Mouse (Mus musculus) thymus, postnatal 14 days (tissue): Measurements from ENCODE around the gene Antxrl.

Experiments
- DNase-seq: peaks from one replicate; pipeline ENCODE4 v3.0.0; 2021

The Antxrl gene

DNA sequence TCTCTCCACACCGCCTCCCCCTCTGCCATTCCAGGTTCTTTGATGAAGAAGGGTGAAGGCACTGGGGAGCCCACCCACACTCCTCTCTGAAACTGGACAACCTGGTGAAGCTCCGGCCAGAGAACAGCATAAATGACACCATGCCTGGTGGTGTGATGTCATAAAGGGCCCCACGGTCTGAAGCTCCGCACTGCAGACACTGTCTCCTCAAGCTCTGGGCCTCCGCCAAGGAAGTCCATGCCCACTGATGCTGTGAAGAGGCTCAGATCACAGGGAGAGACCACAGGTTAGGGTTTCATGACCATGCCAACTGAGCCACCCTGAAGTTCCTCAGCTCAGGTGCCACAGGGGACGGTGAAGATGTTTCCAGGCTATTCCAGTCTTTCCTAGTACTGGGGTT is at the start of gene Antxrl:
Gene Antxrl, plus strand, starts transcription at position 192 of the 400 bp plus-strand sequence.
- no peak for DNase-seq

DNA sequence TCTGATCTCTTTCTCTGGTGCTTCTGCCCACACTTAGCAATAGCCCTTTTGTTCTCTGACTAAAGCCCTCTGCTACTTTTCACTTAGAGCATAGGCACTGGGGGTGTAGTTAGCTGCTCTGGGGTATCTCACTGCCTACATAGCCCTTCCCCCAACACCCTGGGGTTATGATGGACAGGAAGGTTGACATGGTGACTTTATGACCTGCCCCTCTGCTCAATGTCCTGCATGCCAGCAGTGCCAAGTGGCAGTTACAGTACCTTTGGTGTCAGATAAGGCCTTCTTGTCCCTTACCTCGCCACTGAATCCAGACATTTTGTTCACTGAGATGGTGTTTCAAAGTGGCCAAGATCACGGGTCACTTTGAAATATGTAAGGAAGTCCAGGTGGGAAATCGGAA is 37.4 kb upstream of the Antxrl start, which contains the start of gene Gm30083:
Gene Gm30083, minus strand, starts transcription at position 120 of the 400 bp plus-strand sequence.
- DNase-seq, result no peak

DNA sequence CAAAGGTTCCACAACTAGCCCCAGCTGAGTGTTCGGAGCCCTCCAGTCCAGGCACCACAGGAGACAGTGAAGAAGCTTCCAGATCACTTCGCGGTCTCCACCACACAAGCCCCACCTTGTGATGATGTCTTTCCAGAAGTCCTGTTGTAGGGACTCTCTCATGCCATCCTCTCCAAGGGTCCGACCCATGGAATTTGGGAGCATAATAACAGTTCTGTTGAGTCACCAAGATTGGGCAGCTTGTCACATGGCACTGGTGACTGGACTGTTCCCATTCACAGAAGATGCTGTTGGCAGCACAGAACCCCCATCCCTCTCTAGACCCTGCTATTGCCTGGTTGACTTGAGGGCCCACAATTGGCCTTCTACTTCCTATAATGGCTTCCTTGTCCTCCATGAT is 36.1 kb upstream of the Antxrl start, which contains the start of gene Gm5460:
Gene Gm5460, plus strand, starts transcription at position 378 of the 400 bp plus-strand sequence.
- DNase-seq, result no peak

DNA sequence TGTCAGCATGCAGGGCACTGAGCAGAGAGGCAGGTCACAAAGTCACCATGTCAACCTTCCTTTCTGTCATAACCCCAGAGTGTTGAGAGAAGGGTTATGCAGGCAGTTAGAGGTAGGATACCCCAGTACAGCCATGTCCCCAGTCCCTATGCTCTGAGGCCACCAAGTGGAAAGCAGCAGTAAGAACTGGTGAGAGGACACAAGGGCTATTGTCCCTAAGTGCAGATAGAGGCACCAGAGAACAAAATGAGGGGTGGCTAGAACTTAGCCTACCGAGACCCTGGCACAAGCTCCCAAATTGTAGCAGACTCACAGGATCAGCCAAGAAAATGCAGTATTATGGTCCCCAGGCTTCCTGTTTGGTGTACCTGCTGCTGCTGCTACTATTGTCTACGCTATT is 35.6 kb upstream of the Antxrl start:
- DNase-seq, result no peak

DNA sequence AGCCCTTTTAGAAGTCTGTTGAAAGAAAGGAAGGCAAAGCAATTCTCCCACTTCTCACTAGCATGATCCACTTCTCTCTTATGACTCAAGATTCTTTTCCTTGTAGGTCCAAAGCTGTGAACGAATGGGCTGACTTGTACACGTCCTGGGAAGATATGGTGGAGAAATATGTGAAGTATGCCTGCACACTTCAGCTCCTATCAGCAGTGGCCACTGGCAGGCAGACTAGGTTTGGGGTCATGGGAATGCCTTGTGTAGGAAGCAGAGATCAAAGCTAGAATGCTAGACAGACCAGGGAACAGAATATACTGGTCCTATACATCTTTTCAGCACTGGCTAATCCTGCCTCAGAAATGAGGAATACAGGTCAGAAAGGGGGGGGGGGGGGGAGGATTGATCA is 25.8 kb upstream of the Antxrl start:
- no peak for DNase-seq

DNA sequence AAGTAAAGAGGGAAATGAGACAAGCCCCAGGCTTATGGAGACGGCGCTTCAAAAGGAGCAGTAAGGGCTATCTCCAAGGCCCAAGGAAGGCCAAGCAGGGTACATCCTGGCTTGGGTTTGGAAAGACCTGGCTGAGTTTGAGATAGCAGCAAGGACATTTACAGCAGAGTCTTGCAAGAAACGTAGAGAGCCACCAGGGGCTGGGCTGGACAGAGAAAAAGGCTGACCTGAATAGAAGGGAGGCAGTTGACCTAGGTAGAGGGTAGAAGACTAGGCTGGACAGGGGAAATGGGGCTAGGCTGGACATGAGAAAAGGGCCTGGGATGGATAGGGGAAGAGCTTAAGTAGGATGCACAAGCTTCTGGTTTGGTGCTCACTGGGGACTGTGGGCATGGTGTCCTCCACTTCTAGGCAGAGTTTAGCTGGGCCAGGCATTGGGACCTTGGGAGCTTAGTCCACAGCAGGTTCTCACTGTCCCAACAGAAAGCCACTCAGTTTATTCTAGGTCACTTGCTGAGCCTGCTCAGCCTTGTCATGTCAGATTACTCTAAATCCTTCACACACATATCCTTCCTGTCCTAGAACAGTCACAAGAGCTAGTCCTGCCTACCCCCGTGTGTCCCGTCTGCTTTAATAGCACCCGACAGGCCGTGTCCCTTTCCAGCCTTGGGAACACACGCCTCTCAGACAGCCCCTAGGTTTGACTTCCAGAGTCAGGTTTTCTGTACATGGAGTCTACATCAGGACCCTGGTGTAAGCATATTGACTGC is 18.5 kb upstream of the Antxrl start:
- DNase-seq, result no peak

DNA sequence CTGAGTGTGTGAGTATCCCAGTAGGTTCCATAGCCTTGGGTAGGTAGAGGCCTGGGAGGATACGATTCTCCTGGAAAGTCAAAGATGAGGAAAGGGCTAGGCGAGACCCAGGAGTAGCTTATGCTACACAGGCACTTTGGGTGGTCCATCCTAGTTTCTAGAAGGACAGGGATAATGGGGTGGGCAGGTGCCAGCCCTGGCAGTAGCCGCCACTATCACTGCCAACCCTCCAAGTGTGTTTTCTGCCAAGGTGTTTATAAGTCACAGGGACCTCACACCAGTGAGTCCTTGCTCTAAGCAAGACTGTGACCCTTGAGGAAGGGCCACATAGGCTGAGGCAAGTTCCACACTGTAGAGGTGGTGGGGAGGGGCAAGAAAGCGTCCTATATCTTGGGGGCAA is 11.3 kb upstream of the Antxrl start:
- no peak for DNase-seq

DNA sequence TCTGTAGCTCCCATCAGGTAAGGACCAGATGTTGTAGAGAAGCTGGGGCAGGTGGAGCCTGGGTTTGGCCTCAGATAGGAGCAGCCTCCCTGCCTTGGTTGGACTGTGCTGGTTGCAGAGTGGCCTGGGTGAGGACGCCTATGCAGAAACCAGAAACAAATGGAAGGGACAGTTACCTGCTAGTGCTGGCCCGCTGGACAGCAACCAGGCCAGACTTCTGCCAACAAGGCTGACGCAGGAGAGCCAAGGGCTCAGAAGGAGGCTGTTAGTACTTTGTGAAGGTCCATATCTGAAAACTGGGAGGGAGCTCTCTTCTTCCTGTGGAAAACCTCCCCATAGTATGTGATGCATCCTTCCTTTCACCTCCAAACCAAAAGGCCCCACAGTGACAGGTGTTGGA is 9.2 kb upstream of the Antxrl start:
- DNase-seq, result no peak

DNA sequence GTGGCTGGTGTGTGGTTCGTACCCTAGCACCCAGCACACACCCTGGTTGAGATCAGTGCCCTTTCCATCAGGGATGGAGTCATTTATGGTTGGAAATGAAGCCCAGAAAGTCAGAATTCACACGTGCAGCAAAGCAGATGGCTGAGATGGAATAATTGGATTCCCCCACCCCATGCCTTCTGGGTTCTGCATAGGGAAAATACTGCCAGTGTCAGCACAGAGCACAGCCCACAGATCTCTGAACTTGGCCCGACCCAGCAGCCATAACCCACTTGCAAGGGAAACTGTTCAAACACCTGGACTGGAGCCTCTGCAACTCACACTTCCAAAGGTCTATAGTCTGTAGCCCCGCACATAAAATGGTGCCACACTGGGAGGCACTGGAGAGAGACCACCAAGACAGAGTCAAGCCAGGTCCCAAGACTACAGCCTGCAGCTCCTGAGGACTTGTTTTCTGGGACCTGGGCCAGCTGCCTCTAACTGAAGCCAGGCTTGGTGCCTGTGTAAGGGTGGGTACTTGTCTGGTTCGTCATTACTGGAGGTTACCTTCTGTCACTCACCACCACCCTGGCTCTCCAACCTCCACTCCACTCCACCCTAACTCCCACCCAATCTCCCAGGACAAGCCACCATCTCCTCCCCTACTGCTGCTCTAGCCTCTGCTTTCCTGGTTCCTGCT is 2.3 kb upstream of the Antxrl start:
- no peak for DNase-seq

DNA sequence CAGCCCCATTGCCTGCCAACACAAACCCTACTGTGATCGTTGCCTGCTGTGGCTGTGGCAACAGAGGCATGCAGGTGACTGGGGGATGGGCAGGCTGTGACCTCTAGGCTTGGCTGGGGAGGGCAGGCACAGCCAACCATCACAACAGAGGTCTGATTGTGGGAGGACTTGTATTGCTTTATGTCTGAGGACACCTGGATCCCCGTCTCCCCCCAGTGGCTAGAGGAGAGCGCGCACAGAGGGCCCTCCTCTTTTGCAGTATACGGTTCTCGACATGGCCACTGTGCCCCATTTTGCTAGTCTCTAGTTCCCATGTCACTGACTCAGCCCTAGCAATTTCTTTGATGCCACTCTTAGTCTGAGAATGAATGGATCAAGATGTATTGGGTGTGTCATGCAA is 19.2 kb downstream of the Antxrl start:
- DNase-seq, result no peak

DNA sequence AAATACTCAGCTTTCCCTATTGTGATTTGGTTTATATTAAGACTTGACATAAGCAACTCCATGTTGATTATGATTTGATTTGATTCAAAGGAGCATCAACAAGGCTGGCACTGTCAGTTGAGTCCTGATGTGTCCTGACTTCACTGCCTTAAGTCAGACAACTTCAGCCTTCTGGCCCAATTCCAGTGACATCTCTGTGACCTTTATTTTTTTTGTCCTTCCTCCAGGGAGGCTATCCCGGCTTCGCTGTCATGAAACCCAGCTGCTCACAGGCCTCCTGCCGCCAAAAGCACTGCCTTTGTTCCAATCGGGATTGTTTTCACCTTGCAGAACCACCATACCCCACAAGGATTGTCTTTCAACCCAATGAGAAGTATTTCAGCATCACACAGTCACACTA is 22.8 kb downstream of the Antxrl start:
- no peak for DNase-seq

DNA sequence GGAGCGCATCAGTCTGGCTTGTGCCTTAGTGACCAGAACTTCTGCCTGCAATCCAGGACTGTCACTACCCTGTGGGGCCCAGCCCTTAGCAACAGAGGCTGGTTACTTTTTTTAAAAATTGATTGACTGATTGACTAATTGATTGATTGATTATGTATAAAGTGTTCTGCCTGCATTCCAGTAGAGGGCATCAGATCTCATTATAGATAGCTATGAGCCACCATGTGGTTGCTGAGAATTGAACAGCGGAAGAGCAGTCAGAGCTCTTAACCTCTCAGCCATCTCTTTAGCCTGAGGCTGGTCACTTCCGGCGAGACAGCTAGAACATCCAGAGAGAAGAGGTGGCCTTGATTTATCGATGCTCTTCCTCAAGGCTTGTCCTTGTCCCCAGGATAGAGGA is 24.7 kb downstream of the Antxrl start:
- DNase-seq, result no peak

DNA sequence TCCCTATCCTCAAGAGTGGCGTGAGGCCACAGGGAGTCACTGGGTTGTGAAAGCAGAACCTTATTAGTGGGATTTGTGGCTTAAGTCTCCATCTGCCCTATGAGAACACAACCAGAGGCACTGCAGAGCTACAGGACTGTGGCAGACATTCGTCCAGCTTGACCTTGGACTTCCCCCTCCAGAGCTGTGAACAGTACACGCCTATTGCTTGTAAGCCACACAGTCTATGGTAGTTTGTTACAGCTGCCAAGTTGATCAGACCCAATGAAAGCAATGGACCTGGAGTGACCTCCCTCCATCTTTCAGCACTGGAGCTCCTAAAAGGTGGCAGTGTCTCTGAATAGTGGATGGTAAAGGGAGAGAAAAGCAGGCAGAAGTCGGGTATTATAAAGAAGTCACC is 25.8 kb downstream of the Antxrl start:
- DNase-seq, result no peak

DNA sequence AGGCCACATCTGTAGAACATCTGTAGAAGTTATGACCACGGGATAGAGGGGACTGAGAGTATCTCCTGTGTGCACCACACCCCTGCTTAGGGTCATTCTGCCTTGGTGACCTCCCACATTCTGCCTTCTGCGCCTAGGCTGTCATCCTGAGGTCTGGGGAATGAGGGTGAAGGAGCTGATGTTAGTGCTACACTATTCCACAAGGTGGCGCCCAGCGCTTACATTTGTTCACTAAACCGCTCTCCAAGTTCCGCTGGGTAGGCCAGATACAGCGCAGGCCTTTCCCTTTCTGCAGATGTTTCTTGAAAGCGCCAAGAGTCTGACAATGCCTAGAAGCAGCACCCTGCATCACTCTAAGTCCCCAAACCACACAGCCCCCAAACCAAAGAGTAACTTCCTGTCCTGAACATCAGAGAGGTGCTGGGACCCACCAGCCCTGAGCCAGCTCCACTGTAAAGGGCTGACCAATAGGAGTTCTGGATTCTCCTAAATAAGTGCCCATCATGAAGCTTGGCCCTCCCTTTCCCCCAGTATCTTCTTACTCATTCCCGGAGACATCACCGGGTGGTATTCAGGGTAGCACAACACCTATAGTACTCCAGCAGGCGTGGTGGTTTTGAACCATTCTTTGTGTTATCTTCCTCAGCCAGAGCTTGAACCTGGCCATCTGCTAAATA is 28.0 kb downstream of the Antxrl start:
- peak; percentile 32 for DNase-seq

DNA sequence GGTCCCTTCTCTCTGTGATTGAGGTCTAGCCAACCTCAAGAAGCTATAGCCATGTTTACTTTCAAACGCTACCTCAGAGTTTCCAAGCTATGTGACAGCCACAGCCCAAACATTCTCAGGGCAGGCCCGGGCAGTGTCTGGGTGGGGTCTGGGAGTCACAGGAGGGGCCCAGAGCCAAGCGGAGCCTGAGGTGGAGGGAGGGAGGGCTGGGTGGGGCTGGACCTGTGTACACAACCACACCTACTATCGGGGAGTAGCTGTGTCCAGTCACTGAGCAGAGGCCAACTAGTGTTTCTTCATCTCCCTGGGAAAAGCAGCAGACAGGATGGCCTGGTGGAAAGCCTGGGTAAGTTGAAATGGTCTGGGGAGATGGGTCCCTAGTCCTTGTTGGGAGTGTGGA is 33.2 kb downstream of the Antxrl start, which contains the start of gene Anxa8:
Gene Anxa8, plus strand, starts transcription at position 251 of the 400 bp plus-strand sequence.
- DNase-seq, result no peak

DNA sequence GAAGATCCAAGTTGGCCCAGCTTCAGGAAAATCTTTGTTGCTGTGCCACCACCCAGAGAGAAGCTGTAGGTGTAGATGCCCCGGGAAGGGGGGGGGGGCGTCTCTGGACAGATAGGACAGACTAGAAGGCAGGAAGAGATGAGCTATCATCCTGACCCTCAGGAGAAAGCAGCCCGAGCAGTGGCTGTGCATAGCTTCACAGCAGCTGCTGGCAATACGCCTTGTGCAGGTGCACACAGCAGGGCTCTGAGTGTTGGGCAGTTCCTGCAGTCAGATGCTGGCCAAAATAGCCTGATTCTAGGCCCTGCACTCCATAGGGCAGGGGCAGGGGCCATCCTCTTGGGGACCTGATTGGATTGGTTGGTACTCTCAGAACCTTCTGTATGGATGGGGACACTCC is 34.3 kb downstream of the Antxrl start:
- DNase-seq, result no peak

DNA sequence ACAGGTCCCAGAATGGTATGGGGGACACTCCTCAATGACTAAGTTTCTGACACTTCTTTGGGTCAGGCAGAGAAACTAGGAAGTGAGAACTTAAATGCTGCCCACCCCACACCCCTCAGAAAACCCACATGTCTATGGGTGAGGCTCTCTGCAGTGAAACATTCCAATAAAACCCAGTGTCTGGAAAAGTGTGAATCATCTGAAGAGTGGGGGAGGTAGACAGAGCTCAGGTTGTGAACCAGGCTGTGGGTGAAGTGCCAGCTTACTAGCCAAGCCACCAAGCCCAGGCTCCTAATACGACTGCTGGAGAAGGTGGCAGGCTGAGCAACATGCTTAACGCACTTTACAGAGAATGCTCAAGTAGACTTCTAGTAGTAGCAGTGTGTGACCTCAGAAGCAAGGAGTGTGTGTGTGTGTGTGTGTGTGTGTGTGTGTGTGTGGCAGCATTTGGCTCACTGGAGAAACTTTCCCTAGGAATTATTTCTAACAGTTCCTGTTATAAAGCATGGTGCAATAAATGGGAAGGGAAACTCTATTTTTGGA is 35.4 kb downstream of the Antxrl start:
- no peak for DNase-seq

DNA sequence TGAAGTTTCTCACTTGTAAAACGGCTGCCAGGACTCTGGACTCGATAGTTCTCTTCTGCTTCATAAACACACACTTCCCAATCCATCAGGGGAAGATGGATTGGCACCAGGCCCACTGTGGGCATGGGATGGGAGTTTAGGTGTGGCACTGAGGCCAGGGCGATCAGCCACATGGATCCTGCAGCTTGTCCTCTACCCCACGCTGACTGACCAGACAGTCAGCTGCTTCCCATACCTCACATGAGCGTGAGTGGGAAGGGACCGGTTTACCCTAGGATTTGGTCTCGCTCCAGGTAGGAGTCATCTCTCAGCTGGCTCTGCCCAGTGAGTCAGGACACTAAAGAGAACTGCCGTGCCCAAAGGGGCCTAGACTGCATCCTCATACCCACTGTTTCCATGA is 37.3 kb downstream of the Antxrl start:
- DNase-seq, result no peak

DNA sequence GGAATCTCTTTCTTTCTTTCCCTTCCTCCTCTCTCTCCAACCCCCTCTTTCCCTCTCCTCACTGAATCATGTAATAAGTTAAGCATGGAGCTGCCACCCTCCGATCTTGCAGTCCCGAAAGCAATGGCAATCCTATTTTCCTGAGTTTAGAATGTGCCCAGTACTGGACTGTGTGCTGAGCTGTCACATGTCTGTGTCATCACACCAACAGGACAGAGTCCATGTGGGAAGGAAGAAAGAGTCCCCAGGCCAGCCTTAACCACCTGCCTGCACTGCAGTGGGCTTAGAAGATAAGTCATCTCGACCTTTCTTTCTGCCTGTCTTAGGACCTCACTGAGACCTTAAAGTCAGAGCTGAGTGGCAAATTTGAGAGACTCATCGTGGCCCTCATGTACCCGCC is 39.0 kb downstream of the Antxrl start:
- DNase-seq, result no peak

DNA sequence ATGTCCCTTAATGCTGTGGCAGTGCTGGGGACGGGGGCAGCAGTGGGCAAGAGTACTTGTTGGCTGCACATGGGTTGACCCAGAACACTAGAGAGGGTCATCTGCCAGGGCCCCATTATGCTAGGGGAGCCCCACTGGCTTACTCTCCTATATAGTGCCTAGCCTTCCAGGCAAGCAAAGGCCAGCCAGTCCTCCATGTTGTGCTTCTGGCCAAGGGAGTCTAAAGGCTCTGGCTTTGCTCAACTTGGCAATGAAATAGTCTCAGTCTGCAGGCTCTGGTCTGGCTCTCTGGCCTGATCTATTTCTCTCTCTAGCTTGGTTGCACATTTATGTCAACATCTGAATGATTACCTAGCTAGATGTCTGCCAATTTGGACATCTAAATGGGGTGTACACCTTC is 40.3 kb downstream of the Antxrl start:
- no peak for DNase-seq

DNA sequence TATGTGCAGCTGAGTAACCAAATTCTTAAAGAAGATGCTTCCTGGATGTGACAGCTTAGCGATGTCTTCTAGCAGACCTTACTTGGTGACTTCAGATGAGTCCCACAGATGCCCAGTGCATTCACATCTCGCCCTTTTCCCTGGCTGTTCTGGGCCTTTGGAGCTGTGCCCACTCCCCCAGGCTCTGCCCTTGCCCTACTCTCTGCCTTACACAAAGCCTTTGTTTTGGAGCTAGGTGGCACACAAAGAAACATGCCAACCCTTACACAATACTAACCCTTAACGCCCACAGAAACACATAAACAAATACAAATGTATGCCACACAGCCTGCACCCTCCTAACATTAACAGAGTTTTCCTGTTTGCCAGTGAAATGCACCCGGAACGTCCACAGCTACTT is 43.7 kb downstream of the Antxrl start:
- no peak for DNase-seq

DNA sequence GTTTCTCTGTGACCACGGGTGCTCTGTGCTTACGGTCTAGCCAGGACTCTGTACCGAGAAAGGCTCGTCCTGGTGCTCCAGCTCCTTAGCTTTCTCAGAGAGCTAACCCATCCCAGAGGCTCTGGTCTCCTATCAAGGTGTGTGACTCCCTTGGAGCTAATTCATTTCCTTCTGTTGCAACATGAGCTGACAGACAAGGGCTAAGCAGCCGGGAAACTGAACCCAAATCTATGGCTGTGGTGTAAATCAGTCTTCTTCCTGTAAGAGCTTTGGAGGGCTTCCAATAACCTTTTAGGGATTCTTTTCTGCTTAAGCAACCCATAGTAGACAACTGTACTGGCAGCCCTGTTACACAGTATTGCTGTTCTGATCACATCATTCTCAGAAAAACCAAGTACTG is 50.1 kb downstream of the Antxrl start, which contains the start of gene A630023A22Rik:
Gene A630023A22Rik, minus strand, starts transcription at position 154 of the 400 bp plus-strand sequence.
- DNase-seq, result no peak

DNA sequence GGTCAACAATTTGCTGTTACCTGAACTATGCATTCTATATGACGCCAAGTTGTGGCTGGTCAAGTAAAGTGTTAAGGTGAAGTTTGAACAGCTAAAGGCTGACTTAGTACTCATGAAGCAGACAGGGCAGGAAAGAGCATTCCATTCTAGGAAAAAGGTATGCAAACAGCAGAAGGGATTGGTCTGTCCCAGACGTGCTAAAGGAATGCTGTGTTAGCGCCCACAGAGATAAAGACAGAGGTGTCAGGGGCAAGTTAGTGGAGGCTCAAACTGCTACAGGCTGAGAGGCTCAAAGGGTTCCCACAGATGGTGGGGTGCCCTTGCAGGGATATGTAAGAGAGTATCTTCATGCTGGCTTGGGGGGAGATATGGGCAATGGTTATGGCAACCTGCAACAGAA is 51.3 kb downstream of the Antxrl start:
- DNase-seq, result no peak
